8 mouse cellular contexts compared by ENCODE assay signal in the genomic region with DNA sequence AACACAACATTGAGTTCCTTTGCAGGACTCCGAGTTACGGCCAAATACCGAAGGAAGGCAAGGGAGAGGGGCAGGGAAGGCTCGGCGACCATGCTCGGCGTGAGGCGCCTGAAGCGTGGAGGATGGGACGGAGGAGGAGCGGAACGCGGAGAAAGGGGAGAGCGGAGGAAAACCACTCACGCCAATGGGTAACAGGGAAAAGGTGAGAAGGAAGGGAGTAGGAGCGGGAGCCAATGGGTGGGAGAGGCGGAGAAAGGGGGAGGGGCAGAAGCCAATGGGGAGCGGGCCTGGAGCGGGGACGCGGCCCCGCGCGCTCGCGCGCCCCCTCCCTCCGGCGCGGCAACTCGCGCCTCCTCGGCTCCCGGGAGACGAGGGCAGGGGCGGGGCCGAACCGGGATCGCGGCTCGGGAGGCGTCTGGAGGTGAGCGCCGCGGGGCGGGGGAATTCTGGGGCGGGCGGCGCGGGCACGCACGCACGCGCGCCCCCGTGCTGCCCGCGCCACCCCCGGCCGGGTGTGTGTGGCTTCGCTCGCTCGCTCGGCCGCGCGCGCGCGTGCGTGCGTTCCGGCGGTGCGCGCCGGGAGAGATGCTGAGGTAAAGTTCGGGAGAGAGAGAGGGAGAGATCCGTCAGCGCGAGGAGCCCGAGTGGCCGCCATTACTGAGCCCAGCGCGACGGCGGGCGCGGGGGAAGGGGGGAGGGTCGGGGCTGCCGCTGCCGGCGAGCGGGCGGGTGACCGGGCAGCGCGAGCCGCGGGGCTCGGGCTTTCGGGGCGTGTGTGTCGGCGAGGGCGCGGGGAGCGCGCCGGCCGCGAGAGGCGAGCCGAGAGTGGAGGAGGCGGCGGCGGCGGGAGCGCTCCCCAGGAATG. TPM values are rescaled to one million over a fixed set of nuclear protein-coding genes. Genes with fewer than 3 reads are reported as not detected.
DNase-seq lines count a peak whose midpoint lies in the region; ATAC-seq lines count a peak whose summit lies in the region.

TSS of gene Arhgap5 (plus strand) at position 517 of the 865 bp plus-strand sequence.

- DNase-seq in adipocyte (ENCODE audit: low spot score): peak; percentile 97
- peak; percentile 96 for DNase-seq in embryo, embryonic 10 days (ENCODE audit: low spot score)
- peak; percentile 96 for DNase-seq in gastrocnemius, postnatal 10 days
- DNase-seq in induced T-regulatory cell, adult 2 months (ENCODE audit: low read depth): peak; percentile 78
- peak; percentile 87 to 93 for DNase-seq in left cerebral cortex, adult 9 months (ENCODE audit: low spot score in 2 of 2)
- DNase-seq in right cerebral cortex, postnatal 14 days: peak; percentile 95
- peak; percentile 88 to 94 for DNase-seq in urinary bladder, postnatal 36 days (ENCODE audit: low spot score in 2 of 2)

- peak; percentile 70 for ATAC-seq in megakaryocyte progenitor cell, adult 5-6 weeks (replicated peaks; ENCODE audit: poor library complexity)

RNA-seq across cellular contexts. Expression of gene Arhgap5, which starts in this region (rescaled TPM):
- total RNA-seq in gastrocnemius, postnatal 10 days (2021): 10 to 100 TPM; 36.1 to 43.4 TPM
- 11.2 and 12.7 TPM in 2 replicates for total RNA-seq in megakaryocyte progenitor cell, adult 5-6 weeks (2015)
- total RNA-seq in megakaryocyte progenitor cell, adult 5-6 weeks (2017): 8.1 and 10.0 TPM in 2 replicates

Comparison
In these comparisons a context has a peak if more than half of its experiments do, and no peak if none do; other contexts are left out.
1. Peak in every context shown above with its lines: DNase-seq and ATAC-seq.